Mouse (Mus musculus) testis, postnatal 10 days (tissue): Measurements from ENCODE around the gene Dusp14.
A peak's percentile ranks its signal among the peaks of the same experiment; 100 is the strongest.

ENCODE experiments used
- DNase-seq: peaks from one replicate; pipeline ENCODE4 v3.0.0; 2021; ENCODE audit warnings: low spot score

The Dusp14 gene

GRCm38 (mm10) chr11:84069034-84069370, at the start of gene Dusp14:
TSS of gene Dusp14 (minus strand) at chr11:84069261.
- DNase-seq: no peak

GRCm38 (mm10) chr11:84117431-84117830, 48.4 kb upstream of the Dusp14 start:
- DNase-seq: no peak

GRCm38 (mm10) chr11:84116221-84116620, 47.2 kb upstream of the Dusp14 start:
- DNase-seq: no peak

GRCm38 (mm10) chr11:84115646-84116045, 46.6 kb upstream of the Dusp14 start:
- no peak for DNase-seq

GRCm38 (mm10) chr11:84113623-84114022, 44.6 kb upstream of the Dusp14 start:
- DNase-seq: no peak

GRCm38 (mm10) chr11:84107137-84107536, 38.1 kb upstream of the Dusp14 start:
- DNase-seq: no peak

GRCm38 (mm10) chr11:84104036-84104435, 35.0 kb upstream of the Dusp14 start:
- no peak for DNase-seq

- no peak for DNase-seq
These were observed 32.1 kb upstream of the Dusp14 start for GRCm38 (mm10) chr11:84101182-84101581.

- no peak for DNase-seq
These were observed 28.4 kb upstream of the Dusp14 start for GRCm38 (mm10) chr11:84097251-84097998.

- DNase-seq: no peak
These were observed 26.0 kb upstream of the Dusp14 start for GRCm38 (mm10) chr11:84095084-84095483.

- DNase-seq: no peak
These were observed 21.5 kb upstream of the Dusp14 start for GRCm38 (mm10) chr11:84090572-84090971.

- no peak for DNase-seq
These were observed 12.8 kb upstream of the Dusp14 start for GRCm38 (mm10) chr11:84081901-84082300.

- no peak for DNase-seq
These were observed 11.3 kb upstream of the Dusp14 start for GRCm38 (mm10) chr11:84080327-84080726.

GRCm38 (mm10) chr11:84079887-84080286, 10.8 kb upstream of the Dusp14 start:
- no peak for DNase-seq

- no peak for DNase-seq
These were observed 10.3 kb upstream of the Dusp14 start for GRCm38 (mm10) chr11:84079361-84079760.

GRCm38 (mm10) chr11:84078601-84079000, 9.5 kb upstream of the Dusp14 start:
- no peak for DNase-seq

- no peak for DNase-seq
These were observed 7.9 kb upstream of the Dusp14 start for GRCm38 (mm10) chr11:84077008-84077407.

GRCm38 (mm10) chr11:84073816-84074764, 5.0 kb upstream of the Dusp14 start:
- no peak for DNase-seq

GRCm38 (mm10) chr11:84072904-84073651, 4.0 kb upstream of the Dusp14 start:
- DNase-seq: no peak

GRCm38 (mm10) chr11:84068191-84069033, 649 bp downstream of the Dusp14 start:
- peak; percentile 63 for DNase-seq

- DNase-seq: no peak
These were observed 1.3 kb downstream of the Dusp14 start for GRCm38 (mm10) chr11:84067720-84068190.
